Mouse (Mus musculus) skeletal muscle tissue, adult 2 months (tissue): ENCODE measurements around the gene Atp2a2.
"Not testable (repeated sequence)": the region's sequence is repeated elsewhere in the genome, so short reads cannot be mapped to it uniquely, and the experiment has no call there.

Source experiments
- DNase-seq: peaks from one replicate; pipeline ENCODE4 v3.0.0-alpha.2; 2012; ENCODE audit warnings: low read depth, low spot score

Gene Atp2a2

DNA sequence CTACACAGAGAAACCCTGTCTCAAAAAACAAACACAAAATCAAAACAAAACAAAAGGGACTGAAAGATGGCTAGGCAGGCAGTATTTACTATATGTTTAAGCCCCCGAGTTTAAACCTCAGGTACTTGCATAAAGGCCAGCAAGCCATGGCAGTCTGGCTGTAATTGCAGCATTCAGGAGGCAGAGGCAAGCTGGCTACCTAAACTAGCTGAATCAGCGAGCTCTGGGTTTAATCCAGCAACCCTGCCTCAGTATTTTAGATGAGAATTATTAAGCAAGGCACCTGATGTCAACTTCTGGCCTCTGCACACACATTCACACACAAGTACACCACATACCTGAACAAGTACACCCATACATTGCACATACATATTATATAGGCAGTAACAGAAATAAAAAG lies 4.0 kb downstream of the Atp2a2 start:
- no peak for DNase-seq

DNA sequence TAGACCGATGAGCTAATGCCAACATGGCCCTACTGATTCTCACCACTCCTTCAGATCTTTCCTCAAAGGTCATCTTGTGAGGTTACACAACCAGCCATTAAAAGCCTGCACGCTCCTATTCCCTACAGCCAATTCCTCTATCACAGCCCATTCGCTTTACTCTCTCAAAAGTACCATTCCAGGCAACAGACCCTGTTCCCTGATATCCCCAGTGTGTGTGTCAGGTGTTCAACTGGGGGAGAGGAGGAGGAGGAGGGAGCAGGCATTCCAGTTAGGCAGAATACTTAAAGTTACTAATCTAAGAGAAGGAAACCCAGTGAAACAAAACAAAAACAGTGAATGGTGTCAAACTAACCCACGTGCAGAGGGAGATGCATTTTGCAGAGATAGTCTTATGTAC lies 5.0 kb downstream of the Atp2a2 start:
- no peak for DNase-seq

- peak; percentile 42 for DNase-seq
These were observed 7.6 kb downstream of the Atp2a2 start for GRCm38 (mm10) chr5:122494449-122494848.

- DNase-seq, result no peak
These were observed 9.0 kb downstream of the Atp2a2 start for GRCm38 (mm10) chr5:122493035-122493434.

- DNase-seq, result no peak
These were observed 10.6 kb downstream of the Atp2a2 start for GRCm38 (mm10) chr5:122491385-122491784.

DNA sequence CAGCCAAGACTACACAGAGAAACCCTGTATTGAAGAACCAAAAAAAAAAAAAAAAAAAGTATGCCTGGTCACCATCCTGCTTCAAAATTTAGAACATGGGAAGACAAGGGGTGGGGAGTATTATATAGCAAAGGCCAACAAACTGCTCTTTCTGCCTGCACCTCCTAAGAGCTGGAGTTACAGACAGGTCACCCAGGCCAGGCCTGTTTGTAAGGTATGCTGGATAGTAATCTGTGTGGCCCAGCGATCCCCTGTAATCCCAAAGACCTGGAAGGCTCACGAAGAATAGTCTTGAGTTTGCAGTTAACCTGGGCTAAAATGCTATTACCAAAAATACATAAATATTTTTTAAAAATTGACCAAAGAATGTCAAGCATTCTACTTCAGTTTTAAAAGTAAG lies 11.9 kb downstream of the Atp2a2 start:
- no peak for DNase-seq

GRCm38 (mm10) chr5:122487825-122488224 lies 14.2 kb downstream of the Atp2a2 start:
- DNase-seq, result no peak

GRCm38 (mm10) chr5:122486243-122486642 lies 15.8 kb downstream of the Atp2a2 start:
- DNase-seq, result not testable (repeated sequence)

DNA sequence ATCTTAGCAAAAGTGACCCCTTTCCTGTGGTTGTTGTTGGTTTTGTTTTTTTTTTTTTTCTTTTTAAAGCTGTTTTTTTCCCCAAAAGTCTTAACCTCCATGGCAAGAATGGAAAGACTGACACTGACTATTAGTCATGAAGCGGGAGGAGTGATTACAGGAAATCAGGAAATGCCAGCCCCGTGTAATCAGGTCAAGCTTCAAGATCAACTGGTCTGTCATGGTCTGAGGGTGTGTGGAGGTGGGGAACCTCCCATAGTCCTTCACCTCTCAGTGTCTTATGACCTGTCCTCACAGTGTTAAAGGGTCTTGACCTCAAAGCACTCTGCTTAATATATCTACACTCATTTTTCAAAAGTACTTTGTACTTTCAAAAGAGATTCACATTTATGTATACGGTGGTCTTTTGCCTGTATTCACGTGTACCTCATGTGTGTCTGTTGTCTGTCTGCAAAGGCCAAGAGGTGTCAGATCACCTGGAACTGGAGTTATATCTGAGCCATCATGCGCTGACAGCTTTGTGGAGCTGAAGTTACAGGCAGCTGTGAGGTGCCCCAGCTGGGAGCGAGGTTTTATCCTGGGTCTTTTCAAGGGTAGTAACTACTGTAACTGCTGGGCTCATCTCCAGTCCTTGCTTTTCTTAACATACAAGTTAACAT lies 19.2 kb downstream of the Atp2a2 start:
- DNase-seq, result no peak

DNA sequence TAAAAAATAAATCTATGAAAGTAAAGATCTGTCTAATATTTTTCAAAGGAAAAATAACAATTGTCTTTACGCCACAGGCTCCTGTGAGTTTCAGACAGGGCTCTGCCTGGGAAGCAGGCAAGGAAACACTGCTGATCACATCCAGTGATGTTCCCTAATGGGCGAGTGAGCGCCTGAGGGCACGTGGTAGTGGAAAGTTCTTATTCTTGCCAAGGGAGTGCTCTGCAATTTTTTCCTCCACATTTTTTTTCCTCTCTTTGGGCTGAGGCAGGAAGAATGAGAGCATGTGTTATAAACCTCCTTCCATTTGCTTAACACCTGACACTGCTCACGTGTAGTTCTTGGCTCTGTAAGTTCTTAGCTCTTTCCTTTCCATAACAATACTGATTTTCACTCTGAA lies 20.2 kb downstream of the Atp2a2 start:
- peak; percentile 26 for DNase-seq

DNA sequence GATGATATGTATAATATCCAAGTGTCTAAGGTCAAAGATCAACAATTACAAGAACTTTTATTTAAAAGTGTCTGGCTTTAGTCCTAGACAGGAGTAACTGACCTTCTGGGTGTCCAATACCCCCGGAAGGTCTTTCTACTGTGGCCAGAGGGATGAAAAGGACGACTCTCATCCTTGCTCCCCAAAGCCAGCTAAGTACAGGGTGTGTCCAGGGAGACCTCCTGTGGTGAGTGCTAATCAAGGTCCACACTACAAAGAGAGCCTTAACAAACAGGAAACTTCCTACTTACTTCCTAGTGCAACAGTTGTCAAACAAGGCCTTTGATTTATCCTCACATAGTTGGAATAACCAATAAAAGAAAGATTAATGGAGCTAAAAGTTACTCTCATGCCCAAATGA lies 22.9 kb downstream of the Atp2a2 start:
- DNase-seq, result no peak

DNA sequence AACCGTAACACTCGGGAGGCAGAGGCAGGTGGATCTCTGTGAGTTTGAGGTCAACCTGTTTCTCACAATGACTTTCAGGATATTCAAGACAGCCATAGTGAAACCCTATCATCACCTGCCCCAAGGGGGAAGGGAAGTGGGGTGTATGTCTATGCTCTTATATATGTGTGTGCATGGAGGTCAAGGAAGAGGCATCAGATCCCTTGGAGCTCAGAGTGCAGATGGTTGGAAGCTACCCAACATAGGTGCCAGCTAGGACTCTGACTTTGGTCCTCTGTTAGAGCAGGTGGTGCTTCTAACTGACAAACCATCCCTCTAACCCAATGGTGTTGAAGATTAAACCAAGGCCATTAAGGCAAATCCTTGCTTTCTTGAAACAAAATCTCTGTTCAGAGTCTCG lies 24.5 kb downstream of the Atp2a2 start:
- no peak for DNase-seq

DNA sequence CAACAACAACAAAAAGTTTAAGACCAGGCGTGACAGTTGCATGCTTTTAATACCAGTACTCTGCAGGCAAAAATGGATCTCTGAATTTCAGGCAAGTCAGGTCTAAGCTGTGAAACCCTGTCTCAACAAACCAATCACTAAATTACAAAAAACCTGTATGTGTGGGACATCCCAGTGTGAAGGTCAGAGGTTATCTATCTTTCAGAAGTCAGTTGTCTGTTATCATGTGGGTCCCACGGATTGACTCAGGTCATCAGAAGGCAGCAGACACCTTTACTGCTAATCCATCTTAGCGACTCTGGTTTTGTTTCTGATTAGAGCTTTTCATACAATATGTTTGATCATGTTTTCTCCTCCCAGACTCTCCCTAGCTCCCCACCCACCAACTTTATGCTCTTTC lies 25.9 kb downstream of the Atp2a2 start:
- no peak for DNase-seq

- no peak for DNase-seq
These were observed 27.2 kb downstream of the Atp2a2 start for GRCm38 (mm10) chr5:122474643-122475363.

- DNase-seq, result no peak
These were observed 30.4 kb downstream of the Atp2a2 start for GRCm38 (mm10) chr5:122471658-122472057.

DNA sequence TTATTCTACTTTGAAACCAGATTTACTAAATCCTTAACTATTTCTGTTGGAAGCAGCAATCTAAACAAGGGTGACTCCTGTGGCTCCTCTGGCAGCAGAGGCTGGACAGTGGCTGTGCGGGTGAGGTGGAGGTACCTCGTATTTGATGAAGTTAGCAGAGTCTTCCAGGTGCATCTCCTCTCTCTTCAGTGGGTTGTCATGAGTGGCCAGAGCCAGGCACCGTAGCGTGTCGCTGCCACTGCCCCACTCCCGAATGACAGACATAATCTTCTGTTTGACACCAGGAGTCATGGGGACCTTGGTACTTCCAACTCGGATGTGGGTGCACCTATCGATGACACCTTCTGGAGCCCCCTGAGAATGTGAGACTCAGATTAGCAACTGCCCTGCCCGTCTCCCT lies 40.6 kb downstream of the Atp2a2 start:
- no peak for DNase-seq

GRCm38 (mm10) chr5:122460656-122461055 lies 41.4 kb downstream of the Atp2a2 start:
- no peak for DNase-seq

DNA sequence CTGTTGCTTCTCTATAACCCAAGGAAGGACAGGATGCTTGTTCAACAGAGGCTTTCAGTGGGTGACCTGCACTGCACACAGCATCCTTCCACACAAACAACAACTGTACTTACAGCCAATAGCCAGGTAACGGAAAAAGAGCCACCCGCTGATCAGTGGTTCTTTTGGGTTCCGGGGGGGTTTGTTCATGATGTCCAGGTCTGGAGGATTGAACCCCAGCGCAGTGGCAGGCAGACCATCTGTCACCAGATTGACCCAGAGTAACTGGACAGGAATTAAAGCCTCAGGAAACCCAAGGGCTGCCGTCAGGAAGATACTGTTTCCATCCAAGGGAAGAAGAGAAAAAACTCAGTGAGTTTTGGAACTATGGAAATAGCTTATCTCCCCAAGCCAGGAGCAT lies 42.7 kb downstream of the Atp2a2 start:
- DNase-seq, result no peak

DNA sequence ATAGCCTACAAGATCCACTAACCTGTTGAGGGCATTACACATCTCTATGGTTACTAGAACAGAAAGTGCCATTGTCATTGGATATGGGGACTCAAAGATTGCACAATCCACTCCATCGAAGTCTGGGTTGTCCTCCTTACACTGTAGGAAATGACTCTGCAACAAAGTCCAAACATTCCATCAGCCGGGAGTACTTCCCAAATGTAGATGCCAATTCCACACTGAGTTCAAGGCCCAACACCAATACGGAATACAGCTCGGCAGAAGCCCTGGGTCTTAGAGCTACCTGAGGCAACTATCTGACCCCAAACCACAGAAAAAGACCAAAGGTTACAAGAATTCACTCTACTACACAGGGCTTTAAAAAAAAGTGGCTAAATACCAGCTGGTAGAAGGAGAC lies 44.0 kb downstream of the Atp2a2 start:
- no peak for DNase-seq

- not testable (repeated sequence) for DNase-seq
These were observed 45.0 kb downstream of the Atp2a2 start for GRCm38 (mm10) chr5:122457054-122457453.

DNA sequence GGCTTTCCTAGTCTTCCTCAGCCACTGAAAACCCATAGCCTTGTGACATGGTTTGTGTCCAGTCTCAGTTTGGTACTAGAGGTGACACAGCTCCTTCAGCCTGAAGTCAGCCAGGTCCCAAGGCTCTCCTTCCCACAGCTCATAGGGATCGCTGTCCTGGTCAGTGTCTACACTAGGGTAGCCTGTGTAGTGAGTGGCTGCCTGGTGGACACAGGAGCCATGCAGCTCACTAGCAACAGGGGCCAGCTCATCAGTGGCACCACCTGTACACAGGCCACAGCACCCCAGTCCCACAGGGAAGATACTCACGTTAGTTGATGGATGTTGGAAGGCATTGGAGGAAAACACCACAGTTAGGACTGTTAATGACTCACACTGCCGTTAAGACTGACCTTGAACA lies 46.4 kb downstream of the Atp2a2 start:
- DNase-seq, result no peak

- DNase-seq, result no peak
These were observed 47.1 kb downstream of the Atp2a2 start for GRCm38 (mm10) chr5:122454883-122455282.

- DNase-seq, result no peak
These were observed 47.6 kb downstream of the Atp2a2 start for GRCm38 (mm10) chr5:122454442-122454841.
